Mouse (Mus musculus) retina, adult 2 months (tissue): Measurements from ENCODE around the gene Gmds.

Source experiments
- DNase-seq: peaks from one replicate; pipeline ENCODE4 v3.0.0-alpha.2; 2012; ENCODE audit warnings: low read depth, low spot score

Gene Gmds

GRCm38 (mm10) chr13:32034139-32034538 is 304.4 kb downstream of the Gmds start:
- DNase-seq, result no peak

GRCm38 (mm10) chr13:32026226-32026975 is 312.1 kb downstream of the Gmds start:
- DNase-seq, result no peak

DNA sequence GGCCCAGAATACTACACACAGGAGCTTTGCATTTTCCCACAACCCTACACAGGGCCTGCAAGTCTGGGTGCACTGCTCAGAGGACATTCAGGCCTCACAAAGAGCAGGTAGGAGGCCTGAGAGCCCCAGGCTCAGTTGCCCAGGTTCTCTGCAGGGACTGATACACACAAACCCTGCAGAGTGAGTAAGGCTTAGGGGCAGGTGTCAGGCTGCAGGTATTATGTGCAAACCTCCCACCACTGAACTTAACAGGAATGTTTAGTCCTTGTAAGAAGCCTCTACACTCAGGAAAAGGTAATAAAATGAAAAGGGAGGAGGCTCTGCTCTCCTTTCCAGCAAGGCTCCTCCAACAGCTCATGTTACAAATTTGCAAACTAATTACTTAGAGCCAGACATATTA is 313.7 kb downstream of the Gmds start:
- no peak for DNase-seq

DNA sequence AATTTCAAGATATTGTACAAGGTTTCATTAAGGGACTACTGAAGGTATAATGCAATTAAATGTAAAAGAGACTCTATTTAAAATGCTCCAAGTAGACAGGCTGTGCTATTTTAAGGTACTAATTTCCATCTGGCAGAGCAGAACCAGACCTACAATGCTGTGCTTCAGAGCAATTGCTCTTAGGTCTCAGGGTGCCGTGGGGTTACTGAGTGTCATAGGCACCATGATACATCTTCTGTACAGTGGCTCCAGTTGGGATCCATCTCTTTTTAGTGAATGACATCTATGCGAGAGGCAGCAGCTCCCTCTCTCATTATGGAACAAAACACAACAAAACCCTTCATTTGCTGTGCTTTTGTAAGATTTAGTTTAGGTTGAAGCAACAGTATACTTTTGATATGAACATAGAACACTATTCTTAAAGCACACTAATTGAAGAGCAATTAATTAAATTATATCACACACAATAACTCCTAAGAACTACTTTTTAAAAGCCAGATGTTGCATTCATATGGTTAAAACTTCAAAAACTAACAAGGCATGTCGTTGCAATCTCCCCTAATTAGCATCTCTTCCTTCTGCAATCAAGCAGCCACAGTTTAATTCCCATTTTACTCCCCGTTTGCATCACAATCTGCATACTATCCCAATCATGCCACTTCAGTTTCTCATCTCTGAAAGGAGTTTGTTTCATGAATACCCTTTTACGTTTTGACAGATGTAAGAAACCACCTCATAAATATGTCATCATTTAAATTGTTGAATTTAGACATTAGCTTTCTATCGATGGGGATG is 317.9 kb downstream of the Gmds start:
- no peak for DNase-seq

GRCm38 (mm10) chr13:32019256-32019620 is 319.3 kb downstream of the Gmds start:
- no peak for DNase-seq

DNA sequence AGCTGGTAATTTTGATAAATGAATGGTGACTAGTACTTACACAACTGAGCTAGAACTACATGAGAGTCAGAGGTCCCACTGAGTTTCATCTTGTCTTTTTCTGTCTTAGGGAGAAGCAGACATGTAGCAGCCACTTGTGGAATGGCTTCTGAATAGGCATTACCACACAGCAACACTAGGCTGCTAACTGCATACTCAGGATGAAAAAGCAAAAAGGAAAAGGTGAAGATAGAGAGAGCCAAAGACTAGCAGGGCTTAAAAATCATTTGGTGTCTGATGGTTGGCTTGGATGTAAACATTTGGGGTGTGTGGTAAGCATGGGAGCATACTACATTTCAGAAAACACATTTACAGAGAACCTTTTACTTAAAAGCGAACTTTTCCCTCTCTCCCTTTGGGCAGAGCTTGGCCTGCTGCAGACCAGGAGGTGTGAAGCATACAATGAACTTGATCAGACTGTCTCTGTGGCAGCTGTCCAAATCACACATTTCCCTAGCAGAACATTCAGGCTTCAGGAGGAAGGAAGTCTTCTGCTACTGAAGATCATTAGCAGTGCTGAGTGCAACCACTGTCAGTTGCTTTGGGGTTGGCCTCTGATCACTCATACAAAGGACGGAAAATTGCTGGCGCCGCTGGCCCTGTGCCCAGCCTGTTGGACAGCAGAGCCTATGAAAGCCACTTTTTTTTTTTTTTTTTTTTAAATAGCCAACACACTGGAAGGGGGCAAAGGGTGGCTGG is 319.9 kb downstream of the Gmds start:
- no peak for DNase-seq

- DNase-seq, result no peak
Observed at GRCm38 (mm10) chr13:32008802-32009201, 329.7 kb downstream of the Gmds start.

DNA sequence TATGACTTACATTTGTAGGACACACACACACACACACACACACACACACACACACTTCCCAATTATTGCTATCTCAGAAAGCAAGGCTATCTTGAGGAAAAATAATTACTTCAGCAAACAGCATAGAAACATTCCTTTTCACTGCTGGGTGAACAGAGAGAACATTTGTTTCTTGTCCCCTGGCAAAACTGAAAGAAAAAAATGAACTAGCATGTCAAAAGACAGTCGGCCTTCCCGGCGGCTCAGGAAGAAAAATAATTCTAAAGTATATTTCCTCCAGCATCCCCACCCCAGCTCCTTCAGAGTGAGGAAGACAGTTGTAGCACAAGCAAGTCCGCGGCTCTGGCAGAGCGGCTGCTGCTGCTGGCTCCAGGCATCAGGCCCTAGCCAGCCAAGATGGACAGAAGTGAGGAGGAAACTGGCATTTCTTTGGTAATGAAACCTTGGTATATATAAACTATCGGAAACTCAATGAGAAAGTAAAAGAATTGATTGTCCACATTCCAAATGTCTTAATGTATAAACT is 330.4 kb downstream of the Gmds start:
- DNase-seq, result no peak

- DNase-seq, result no peak
Observed at GRCm38 (mm10) chr13:31993391-31993790, 345.1 kb downstream of the Gmds start.

- no peak for DNase-seq
Observed at GRCm38 (mm10) chr13:31992409-31993201, 345.9 kb downstream of the Gmds start.

- DNase-seq, result no peak
Observed at GRCm38 (mm10) chr13:31981198-31981597, 357.3 kb downstream of the Gmds start.

- no peak for DNase-seq
Observed at GRCm38 (mm10) chr13:31978126-31978525, 360.4 kb downstream of the Gmds start.

- no peak for DNase-seq
Observed at GRCm38 (mm10) chr13:31974751-31975479, 363.6 kb downstream of the Gmds start.

- DNase-seq, result no peak
Observed at GRCm38 (mm10) chr13:31971040-31971501, 367.5 kb downstream of the Gmds start.

- DNase-seq, result no peak
Observed at GRCm38 (mm10) chr13:31968272-31968671, 370.3 kb downstream of the Gmds start.

DNA sequence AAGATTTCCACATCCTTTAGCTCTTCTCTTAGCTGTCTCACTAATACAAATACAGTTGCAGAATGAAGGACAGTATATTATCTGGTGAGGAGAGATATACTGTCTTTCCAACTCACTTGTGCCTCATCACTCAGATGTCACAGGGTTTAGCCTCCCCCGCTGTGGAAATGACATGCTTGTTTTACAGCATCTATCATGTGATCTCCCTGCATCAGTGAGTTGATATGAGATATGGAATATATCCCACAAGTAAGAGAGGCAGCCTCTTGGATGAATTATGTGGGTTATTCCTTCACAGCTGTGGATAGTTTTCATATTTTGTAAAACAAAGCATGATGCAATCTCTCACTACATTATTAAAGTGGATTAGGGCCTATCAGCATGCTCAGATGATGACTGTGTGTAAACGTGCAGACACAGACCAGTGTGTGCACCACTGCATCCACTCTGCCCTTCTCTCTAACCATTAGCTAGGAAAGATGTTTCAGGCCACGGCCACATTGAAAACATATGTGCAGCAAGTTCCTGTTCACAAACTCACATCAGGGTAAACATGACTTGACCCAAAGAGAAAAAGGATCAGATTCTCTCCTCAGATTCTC is 371.5 kb downstream of the Gmds start:
- no peak for DNase-seq

- DNase-seq, result no peak
Observed at GRCm38 (mm10) chr13:31960514-31960913, 378.0 kb downstream of the Gmds start.

DNA sequence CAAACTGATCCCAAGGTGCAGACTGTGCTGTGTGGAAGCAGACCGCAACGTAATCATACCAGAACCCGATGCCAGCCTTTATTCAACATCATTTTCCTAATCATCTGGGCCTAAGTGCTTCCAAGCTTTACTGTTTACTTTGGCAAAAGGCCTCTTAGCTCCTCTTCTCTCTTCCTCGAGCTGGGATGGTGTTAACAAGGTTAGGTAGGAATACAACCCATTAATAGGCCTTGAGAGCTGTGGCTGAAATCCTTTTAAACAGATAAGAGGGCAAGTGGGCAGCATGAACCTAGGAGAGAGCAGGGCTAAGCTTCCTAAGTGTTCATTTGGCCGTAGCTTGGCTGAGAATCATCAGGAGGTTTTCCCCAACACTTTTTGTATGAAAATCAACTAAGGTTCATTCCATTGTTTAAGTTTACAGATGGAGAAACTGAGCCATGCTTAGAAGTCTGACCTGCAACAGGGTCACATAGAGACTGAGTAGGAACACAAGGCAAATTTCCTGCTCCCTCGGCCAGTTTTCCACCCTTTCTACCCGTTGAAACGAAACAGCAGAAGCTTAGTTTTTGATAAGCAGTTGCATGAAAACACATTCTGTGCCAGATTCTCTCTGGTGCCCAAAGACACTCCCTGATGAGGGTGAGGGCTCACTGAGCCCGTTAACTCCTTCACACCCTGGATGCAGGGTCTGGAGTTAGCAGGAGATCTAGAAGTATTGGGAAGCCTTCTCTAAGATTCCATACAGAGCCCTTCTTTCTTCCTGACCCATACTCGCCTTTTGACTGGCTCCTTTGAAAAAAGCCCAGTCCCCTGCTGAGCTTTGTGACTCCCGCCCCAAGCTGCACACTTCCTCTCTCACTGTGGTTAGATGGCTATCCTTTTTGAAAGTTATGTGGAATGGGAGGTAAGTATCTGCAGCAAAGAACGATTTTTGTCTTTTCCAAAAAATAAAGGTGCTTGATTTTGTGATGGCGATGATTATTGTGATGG is 379.9 kb downstream of the Gmds start:
- no peak for DNase-seq

DNA sequence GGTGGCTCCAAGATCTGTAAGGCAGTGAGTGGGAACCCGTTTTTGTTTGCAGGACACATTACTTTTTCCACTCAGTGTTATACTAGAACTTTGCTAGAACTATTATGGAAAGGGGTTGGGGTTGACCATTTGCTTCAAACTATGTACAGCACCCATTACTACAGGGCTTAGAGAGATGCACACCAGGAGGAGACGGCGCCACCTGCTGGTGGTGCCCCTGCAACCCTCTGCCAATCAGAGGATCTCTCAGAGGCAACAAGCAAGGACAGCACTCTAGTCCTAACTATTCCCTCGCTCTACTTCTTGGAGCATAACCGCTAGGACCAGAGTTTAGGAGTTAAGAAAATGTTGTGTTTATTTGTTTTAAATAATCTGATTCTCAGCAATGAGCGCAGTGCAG is 382.0 kb downstream of the Gmds start:
- no peak for DNase-seq
